Mouse (Mus musculus): Measurements from ENCODE around the gene Gm9803. TPM values are rescaled to one million over a fixed set of nuclear protein-coding genes. Genes with fewer than 3 reads are reported as not detected.

Gene Gm9803
- polyA plus RNA-seq, 2 experiments from 2014 or later = 28.0 to 34.3 TPM

Other genes starting within 250 kb of the Gm9803 start
- under 1 TPM; 0.48 to 0.91 TPM for gene Bend3, start 45.3 kb upstream of the Gm9803 start, polyA plus RNA-seq (2017; shearing (Covaris generic))
- 10 to 100 TPM; 31.3 to 35.7 TPM for gene 1700021F05Rik, start 16.9 kb downstream of the Gm9803 start, polyA plus RNA-seq (2017; shearing (Covaris generic))
- gene Cd24a, start 54.2 kb downstream of the Gm9803 start, polyA plus RNA-seq (2017; shearing (Covaris generic)) = 1 to 10 TPM in 1 of 2 experiments, under 1 TPM in 1; 0.58 to 2.8 TPM